Mouse (Mus musculus) T-helper 1 cell (primary cell): ENCODE measurements at regions not wholly inside any gene's neighbourhood (a gene's known extent, or its start where the extent isn't known, plus 50 kb on each side); places are given as distances from the start of the nearest gene placed in this dataset.
"Not testable (repeated sequence)": the region's sequence is repeated elsewhere in the genome, so short reads cannot be mapped to it uniquely, and the experiment has no call there.

Experiments
- in situ Hi-C: fragments of 300-600 bp; cut with MboI, MseI; formaldehyde crosslinking; loops from one replicate; pipeline ENCODE4 v1.15.1; 2025; ENCODE audit warnings: high pct_unique_total_duplicates

- in situ Hi-C loops, result no loop called here
Measured at GRCm38 (mm10) chr3:111402135-111402534, 1151.3 kb upstream of the Prmt6 start.

- in situ Hi-C loops, result no loop called here
Measured at GRCm38 (mm10) chr3:111393127-111393526, 1142.3 kb upstream of the Prmt6 start.

- in situ Hi-C loops, result not testable (repeated sequence)
Measured at GRCm38 (mm10) chr3:111392713-111393112, 1141.9 kb upstream of the Prmt6 start.

GRCm38 (mm10) chr3:111386745-111387144 is 1135.9 kb upstream of the Prmt6 start:
- in situ Hi-C loops, result no loop called here

- in situ Hi-C loops, result no loop called here
Measured at GRCm38 (mm10) chr3:111386334-111386733, 1135.5 kb upstream of the Prmt6 start.

- in situ Hi-C loops, result no loop called here
Measured at GRCm38 (mm10) chr3:111385627-111386026, 1134.8 kb upstream of the Prmt6 start.

GRCm38 (mm10) chr3:111371259-111371658 is 1120.5 kb upstream of the Prmt6 start:
- in situ Hi-C loops, result no loop called here

- in situ Hi-C loops, result no loop called here
Measured at GRCm38 (mm10) chr3:111338247-111338646, 1087.4 kb upstream of the Prmt6 start.

- in situ Hi-C loops, result loop anchor here (25.0 kb wide), 1 partner anchor 1279 kb away; no protein-coding TSS in a partner anchor
Measured at GRCm38 (mm10) chr3:111291018-111291538, 1040.3 kb upstream of the Prmt6 start.

- in situ Hi-C loops, result loop anchor here (25.0 kb wide), 1 partner anchor 1269 kb away; no protein-coding TSS in a partner anchor
Measured at GRCm38 (mm10) chr3:111281584-111281983, 1030.8 kb upstream of the Prmt6 start.
